Mouse (Mus musculus) lung, postnatal 0 days (tissue): ENCODE results near the gene Ndufa9. TPM values are rescaled to one million over a fixed set of nuclear protein-coding genes. Genes with fewer than 3 reads are reported as not detected.

Experiments
- ATAC-seq: fragments of 200-750 bp; cut with Nextera tagmentation; 2 replicates; pipeline ENCODE4 v1.8.0; 2017; ENCODE audit warnings: moderate library complexity
- DNase-seq: peaks from one replicate; pipeline ENCODE4 v3.0.0-alpha.2; 2016; ENCODE audit warnings: low spot score
- H3K27ac ChIP-seq: fragments of 300-500 bp; sonication (generic); 2 replicates; pipeline ENCODE4 v1.5.1; 2014; ENCODE audit warnings: antibody characterized with exemption, mild to moderate bottlenecking, low read length, mixed read lengths
- H3K27me3 ChIP-seq: fragments of 300-500 bp; sonication (generic); replicated peaks from 2 replicates; pipeline ENCODE4 v1.6.1; 2014; ENCODE audit warnings: low read length, mixed read lengths; ENCODE audit not compliant: insufficient read depth
- H3K36me3 ChIP-seq: fragments of 300-500 bp; sonication (generic); 2 replicates; pipeline ENCODE4 v1.6.1; 2014; ENCODE audit warnings: low read length, mixed read lengths; ENCODE audit not compliant: insufficient read depth
- H3K4me1 ChIP-seq: fragments of 300-500 bp; sonication (generic); 2 replicates; pipeline ENCODE4 v1.6.1; 2014; ENCODE audit warnings: antibody characterized with exemption, low read depth, low read length, mixed read lengths; ENCODE audit not compliant: insufficient read depth
- H3K4me2 ChIP-seq: fragments of 300-500 bp; sonication (generic); replicated peaks from 2 replicates; pipeline ENCODE4 v1.6.1; 2014; ENCODE audit warnings: low read depth, mild to moderate bottlenecking, low read length, moderate library complexity, mixed read lengths
- H3K4me3 ChIP-seq: fragments of 300-500 bp; sonication (generic); 2 replicates; pipeline ENCODE4 v1.5.1; 2014; ENCODE audit warnings: low read depth, low read length
- H3K9ac ChIP-seq: fragments of 300-500 bp; sonication (generic); replicated peaks from 2 replicates; pipeline ENCODE4 v1.6.1; 2014; ENCODE audit warnings: low read depth, mild to moderate bottlenecking
- H3K9me3 ChIP-seq: fragments of 300-500 bp; sonication (generic); 2 replicates; pipeline ENCODE4 v1.6.1; 2016; ENCODE audit warnings: low read length, mixed read lengths
- CTCF ChIP-seq: IDR thresholded peaks from 2 replicates; pipeline ENCODE4 v1.5.1; 2016; ENCODE audit warnings: antibody characterized with exemption, mild to moderate bottlenecking
- EP300 ChIP-seq: IDR thresholded peaks from 2 replicates; pipeline ENCODE4 v1.6.1; 2016; ENCODE audit warnings: antibody characterized with exemption, mild to moderate bottlenecking, control low read depth
- WGBS: fragments of 180-500 bp; shearing (Covaris S2); extraction: QIAGEN DNeasy Blood & Tissue Kit; methylation state at CpG from one replicate; pipeline ENCODE4 v1.1.7; 2014; 5-methylcytosine and 5-hydroxymethylcytosine counted together
- polyA plus RNA-seq: library from polyadenylated mRNA; unstranded; fragments of >200 nt; fragmentation: Nextera tagmentation; extraction: Ambion mirVana; gene quantifications from 2 replicates; pipeline ENCODE4 v1.2.1, GENCODE M21; 2015

Ndufa9 gene
- polyA plus RNA-seq, 1 experiment from 2014 or later: 141 TPM

- 95% methylated on average over 6 of the region's 6 CpGs for WGBS
- H3K9ac ChIP-seq: no peak overlapping the region
- no peaks in the 10 kb centered on the region for H3K4me1 ChIP-seq
- DNase-seq (no peak), ATAC-seq (no peak)
- no peak overlapping the region for H3K4me3 ChIP-seq
- TF ChIP-seq EP300 (no peak), CTCF (no peak)
- no peaks in the 10 kb centered on the region for H3K36me3 ChIP-seq
- no peak overlapping the region for H3K27ac ChIP-seq
- no peak overlapping the region for H3K4me2 ChIP-seq
- no peaks in the 10 kb centered on the region for H3K9me3 ChIP-seq
- H3K27me3 ChIP-seq: no peaks in the 10 kb centered on the region
Measured at GRCm38 (mm10) chr6:126793689-126794088, 55.2 kb downstream of the Ndufa9 start.

- Histone ChIP-seq H3K27ac (no peak overlapping the region), H3K36me3 (no peaks in the 10 kb centered on the region), H3K4me2 (peak overlapping the region; percentile 49), H3K4me1 (no peaks in the 10 kb centered on the region), H3K27me3 (no peaks in the 10 kb centered on the region), H3K4me3 (peak overlapping the region; percentile 28; the same call in 1 of the 2 replicates), H3K9me3 (no peaks in the 10 kb centered on the region), H3K9ac (no peak overlapping the region)
- TF ChIP-seq EP300 (no peak), CTCF (peak; percentile 62)
- DNase-seq (peak; percentile 25), ATAC-seq (no peak)
- WGBS: 23% methylated on average over 12 of the region's 12 CpGs
Measured at GRCm38 (mm10) chr6:126791964-126792363, 57.0 kb downstream of the Ndufa9 start.

DNA sequence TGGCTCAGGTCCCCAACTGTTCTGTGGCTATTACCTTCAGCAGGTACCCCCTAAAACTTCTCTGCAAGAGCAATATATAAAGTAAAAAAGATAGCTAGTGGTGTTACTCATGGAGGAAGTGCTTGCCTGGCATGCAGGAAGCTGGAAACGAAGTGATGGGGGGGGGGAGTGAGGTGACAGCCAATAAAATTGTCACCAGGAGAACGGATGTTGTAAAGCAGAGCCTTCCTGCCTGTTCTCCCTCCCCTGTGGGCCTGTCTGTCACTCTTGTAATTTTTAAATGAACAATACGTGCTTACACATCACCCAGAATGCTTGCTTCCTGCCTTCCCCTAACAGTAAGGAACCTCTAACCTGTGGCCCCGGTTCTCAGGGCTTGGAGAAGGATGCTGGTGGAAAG lies 57.4 kb downstream of the Ndufa9 start:
- Histone ChIP-seq H3K9ac (no peak overlapping the region), H3K4me2 (no peak overlapping the region), H3K27me3 (no peaks in the 10 kb centered on the region), H3K4me3 (no peak overlapping the region), H3K36me3 (no peaks in the 10 kb centered on the region), H3K27ac (no peak overlapping the region), H3K4me1 (no peaks in the 10 kb centered on the region), H3K9me3 (no peaks in the 10 kb centered on the region)
- no peak for TF ChIP-seq EP300
- DNase-seq: no peak
- WGBS: 21% methylated on average over 4 of the region's 4 CpGs
- no peak for ATAC-seq

- no peak overlapping the region for H3K4me3 ChIP-seq
- H3K27ac ChIP-seq: no peak overlapping the region
- H3K9ac ChIP-seq: no peak overlapping the region
- WGBS: 84% methylated on average over 8 of the region's 8 CpGs
- no peaks in the 10 kb centered on the region for H3K4me1 ChIP-seq
- no peak overlapping the region for H3K4me2 ChIP-seq
- ATAC-seq (no peak), DNase-seq (no peak)
- no peaks in the 10 kb centered on the region for H3K36me3 ChIP-seq
- H3K9me3 ChIP-seq: no peaks in the 10 kb centered on the region
- H3K27me3 ChIP-seq: no peaks in the 10 kb centered on the region
- TF ChIP-seq EP300 (no peak), CTCF (no peak)
Measured at GRCm38 (mm10) chr6:126788863-126789262, 60.1 kb downstream of the Ndufa9 start.

GRCm38 (mm10) chr6:126784206-126784605 lies 64.7 kb downstream of the Ndufa9 start:
- Histone ChIP-seq H3K36me3 (no peaks in the 10 kb centered on the region), H3K4me2 (no peak overlapping the region), H3K9me3 (no peaks in the 10 kb centered on the region), H3K4me1 (no peaks in the 10 kb centered on the region), H3K4me3 (no peak overlapping the region), H3K27me3 (no peaks in the 10 kb centered on the region), H3K9ac (no peak overlapping the region), H3K27ac (no peak overlapping the region)
- DNase-seq: no peak
- TF ChIP-seq CTCF: no peak
- TF ChIP-seq EP300: no peak
- ATAC-seq: no peak
- 36% methylated on average over 5 of the region's 5 CpGs for WGBS

DNA sequence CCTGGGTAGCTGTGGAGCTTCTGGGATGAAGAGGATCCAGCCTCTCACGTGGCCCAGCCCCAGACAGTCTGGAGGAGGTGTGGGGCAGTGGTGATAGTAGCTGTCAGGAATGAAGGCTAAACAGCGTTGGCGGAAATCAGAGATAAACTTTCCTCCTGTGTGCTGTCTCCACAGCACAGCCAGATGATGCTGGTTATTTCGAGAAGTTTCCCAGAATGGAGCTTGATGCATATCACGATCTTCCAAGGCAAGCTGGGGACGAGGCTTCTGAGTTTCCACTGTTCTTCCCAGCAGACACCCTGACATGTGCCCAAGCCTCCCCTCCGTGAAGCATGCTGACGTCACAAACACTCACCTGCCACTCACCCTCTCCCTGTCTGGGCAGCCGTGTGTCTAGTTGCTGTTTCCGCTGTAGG lies 65.3 kb downstream of the Ndufa9 start:
- no peak overlapping the region for H3K9ac ChIP-seq
- no peaks in the 10 kb centered on the region for H3K36me3 ChIP-seq
- no peak for DNase-seq
- no peaks in the 10 kb centered on the region for H3K9me3 ChIP-seq
- H3K4me3 ChIP-seq: no peak overlapping the region
- no peak for TF ChIP-seq CTCF
- no peak for TF ChIP-seq EP300
- no peak overlapping the region for H3K4me2 ChIP-seq
- no peak overlapping the region for H3K27ac ChIP-seq
- no peaks in the 10 kb centered on the region for H3K4me1 ChIP-seq
- WGBS: 25% methylated on average over 10 of the region's 10 CpGs
- no peaks in the 10 kb centered on the region for H3K27me3 ChIP-seq
- ATAC-seq: no peak

- ATAC-seq: no peak
- Histone ChIP-seq H3K36me3 (no peaks in the 10 kb centered on the region), H3K9me3 (no peaks in the 10 kb centered on the region), H3K27ac (no peak overlapping the region), H3K4me3 (no peak overlapping the region), H3K4me2 (no peak overlapping the region), H3K4me1 (no peaks in the 10 kb centered on the region), H3K9ac (no peak overlapping the region), H3K27me3 (no peaks in the 10 kb centered on the region)
- TF ChIP-seq EP300 (no peak), CTCF (no peak)
- DNase-seq: no peak
- WGBS: 86% methylated on average over 1 of the region's 1 CpGs
Measured at GRCm38 (mm10) chr6:126783056-126783455, 65.9 kb downstream of the Ndufa9 start.
